Mouse (Mus musculus) myocyte (in vitro differentiated cells): ENCODE measurements around the gene Rab25. TPM values are rescaled to one million over a fixed set of nuclear protein-coding genes. Genes with fewer than 3 reads are reported as not detected.
A peak's percentile ranks its signal among the peaks of the same experiment; 100 is the strongest.

ENCODE experiments used
- H3K27me3 ChIP-seq: one replicate; pipeline ENCODE4 v1.6.1; 2011; ENCODE audit not compliant: control insufficient read depth, insufficient read depth, insufficient read length
- H3K36me3 ChIP-seq: one replicate; pipeline ENCODE4 v1.6.1; 2011; ENCODE audit not compliant: control insufficient read depth, insufficient read depth
- H3K4me2 ChIP-seq: one replicate; pipeline ENCODE4 v1.6.1; 2011; ENCODE audit warnings: low read depth, control low read depth
- H3K4me3 ChIP-seq: one replicate; pipeline ENCODE4 v1.5.1; 2011; ENCODE audit warnings: mild to moderate bottlenecking, control low read depth, moderate library complexity
- H3K79me2 ChIP-seq: one replicate; pipeline ENCODE4 v1.6.1; 2011; ENCODE audit not compliant: control insufficient read depth, insufficient read depth
- H3ac ChIP-seq: one replicate; pipeline ENCODE4 v1.6.1; 2011; ENCODE audit not compliant: control insufficient read depth, insufficient read length
- CEBPB ChIP-seq: IDR thresholded peaks from 2 replicates; pipeline ENCODE4 v1.6.1; 2011; ENCODE audit warnings: mild to moderate bottlenecking, moderate library complexity; ENCODE audit not compliant: poor library complexity, insufficient read depth, severe bottlenecking
- E2F4 ChIP-seq: IDR thresholded peaks from one replicate; pipeline ENCODE4 v1.6.1; 2011; ENCODE audit warnings: mild to moderate bottlenecking, control low read depth, moderate library complexity; ENCODE audit not compliant: insufficient read depth
- MAX ChIP-seq: IDR thresholded peaks from one replicate; pipeline ENCODE4 v1.6.1; 2011; ENCODE audit warnings: low read depth, mild to moderate bottlenecking, control low read depth
- MYOD1 ChIP-seq, 3 experiments: IDR thresholded peaks; one replicate each; pipeline ENCODE4 v1.6.1; 2011; ENCODE audit warnings: control low read depth in 2 of 3, low read depth in 2 of 3, mild to moderate bottlenecking in 2 of 3, moderate library complexity in 1 of 3; ENCODE audit not compliant: insufficient read length in 2 of 3, control insufficient read depth in 1 of 3
- MYOG ChIP-seq, 3 experiments: IDR thresholded peaks; one replicate each; pipeline ENCODE4 v1.6.1; 2011; ENCODE audit warnings: control low read depth in 2 of 3, low read depth in 2 of 3, mild to moderate bottlenecking in 2 of 3; ENCODE audit not compliant: insufficient read length in 2 of 3, control insufficient read depth in 1 of 3, insufficient read depth in 1 of 3
- POLR2A ChIP-seq: IDR thresholded peaks from one replicate; pipeline ENCODE4 v1.6.1; 2011; ENCODE audit warnings: low read depth, mild to moderate bottlenecking, control low read depth, moderate library complexity; ENCODE audit not compliant: insufficient read length
- POLR2AphosphoS2 ChIP-seq: IDR thresholded peaks from one replicate; pipeline ENCODE4 v1.6.1; 2011; ENCODE audit warnings: low read depth, control low read depth; ENCODE audit not compliant: insufficient read length
- REST ChIP-seq: IDR thresholded peaks from one replicate; pipeline ENCODE4 v1.6.1; 2011; ENCODE audit warnings: mild to moderate bottlenecking, control low read depth, moderate library complexity; ENCODE audit not compliant: insufficient read depth, insufficient read length
- SRF ChIP-seq: IDR thresholded peaks from one replicate; pipeline ENCODE4 v1.6.1; 2011; ENCODE audit warnings: low read depth; ENCODE audit not compliant: control insufficient read depth, insufficient read length
- TCF12 ChIP-seq: IDR thresholded peaks from one replicate; pipeline ENCODE4 v1.6.1; 2011; ENCODE audit warnings: mild to moderate bottlenecking, control low read depth; ENCODE audit not compliant: poor library complexity, insufficient read depth, severe bottlenecking
- TCF3 ChIP-seq: IDR thresholded peaks from one replicate; pipeline ENCODE4 v1.6.1; 2011; ENCODE audit warnings: low read depth, control low read depth; ENCODE audit not compliant: insufficient read length
- USF1 ChIP-seq: IDR thresholded peaks from one replicate; pipeline ENCODE4 v1.6.1; 2011; ENCODE audit warnings: low read depth, mild to moderate bottlenecking, control low read depth, moderate library complexity
- polyA plus RNA-seq: library from polyadenylated mRNA; unstranded; fragments of >200 nt; fragmentation: generic; extraction: Trizol; gene quantifications from one replicate; pipeline ENCODE4 v1.2.1, GENCODE M21; 2012; ENCODE audit warnings: missing spikeins

Rab25 gene
- polyA plus RNA-seq, 1 experiment = 0.13 TPM

DNA sequence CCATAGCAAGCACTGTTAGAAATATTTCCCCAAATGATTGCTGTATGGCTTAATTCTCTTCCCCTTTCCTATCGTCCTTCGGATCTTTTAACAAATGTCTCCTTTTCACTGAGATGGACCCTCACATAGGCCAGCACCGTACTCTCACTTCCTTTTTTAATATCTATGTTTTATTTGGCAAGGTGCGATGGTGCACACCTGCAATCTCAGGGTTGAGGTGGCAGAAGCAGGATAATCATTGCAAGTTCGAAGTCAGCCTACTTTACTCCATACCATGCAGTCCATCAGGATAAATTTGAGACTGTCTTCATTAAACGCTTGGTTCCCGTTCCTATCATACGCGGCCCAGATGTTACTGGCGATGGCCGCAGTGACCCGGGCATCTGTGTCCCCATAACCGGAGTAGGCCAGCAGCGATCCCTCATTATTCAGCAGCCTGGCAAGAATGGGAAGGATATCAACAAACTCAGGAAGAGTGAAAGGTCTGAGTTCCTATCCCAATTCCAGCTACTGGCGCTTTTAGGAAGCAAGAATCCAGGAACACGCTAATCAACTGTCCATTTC, 4.1 kb upstream of the Rab25 start:
- Histone ChIP-seq H3K79me2 (peaks cover 37% of the 10 kb centered on the region), H3K27me3 (no peaks in the 10 kb centered on the region), H3K36me3 (peaks cover 4% of the 10 kb centered on the region), H3ac (peak overlapping the region; percentile 67), H3K4me2 (peak overlapping the region; percentile 87), H3K4me3 (peak overlapping the region; percentile 85)
- TF ChIP-seq SRF = no peak
- TF ChIP-seq TCF3 = no peak

DNA sequence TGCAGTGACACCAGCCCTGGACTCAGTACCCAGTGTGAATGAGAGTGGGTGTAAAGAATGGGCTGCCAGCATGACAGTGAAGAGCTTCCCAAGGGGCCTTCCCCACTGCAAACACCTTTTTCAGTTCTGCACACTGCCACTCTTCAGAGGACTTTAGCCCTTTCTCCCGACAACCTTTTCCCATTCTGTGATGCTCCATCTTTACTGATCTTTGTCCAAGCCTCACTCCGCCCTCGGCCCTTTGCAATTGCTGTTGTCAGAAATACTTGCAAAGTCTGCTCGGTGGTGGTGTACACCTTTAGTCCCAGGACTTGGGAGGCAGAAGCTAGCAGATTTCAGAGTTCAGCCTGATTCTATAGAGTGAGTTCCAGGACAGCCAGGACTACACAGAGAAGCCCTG, 3.5 kb upstream of the Rab25 start:
- Histone ChIP-seq H3K27me3 (no peaks in the 10 kb centered on the region), H3K79me2 (peaks cover 33% of the 10 kb centered on the region), H3K36me3 (no peaks in the 10 kb centered on the region), H3ac (no peak overlapping the region), H3K4me2 (peak overlapping the region; percentile 87), H3K4me3 (peak overlapping the region; percentile 85)
- TF ChIP-seq MYOG (IDR thresholded peaks at IDR 0.05; ENCODE audit: control insufficient read depth in 1 of 3, insufficient read depth in 1 of 3, insufficient read length in 2 of 3, low read depth in 2 of 3) = no peak
- no peak for TF ChIP-seq E2F4
- TF ChIP-seq POLR2A = no peak
- no peak for TF ChIP-seq USF1
- TF ChIP-seq SRF = no peak
- TF ChIP-seq POLR2AphosphoS2 = no peak
- TF ChIP-seq REST = no peak
- no peak for TF ChIP-seq CEBPB
- TF ChIP-seq TCF3 = no peak
- TF ChIP-seq TCF12 = no peak
- no peak for TF ChIP-seq MYOD1 (IDR thresholded peaks at IDR 0.05; ENCODE audit: control insufficient read depth in 1 of 3, insufficient read length in 2 of 3, low read depth in 2 of 3)
- TF ChIP-seq MAX = no peak

DNA sequence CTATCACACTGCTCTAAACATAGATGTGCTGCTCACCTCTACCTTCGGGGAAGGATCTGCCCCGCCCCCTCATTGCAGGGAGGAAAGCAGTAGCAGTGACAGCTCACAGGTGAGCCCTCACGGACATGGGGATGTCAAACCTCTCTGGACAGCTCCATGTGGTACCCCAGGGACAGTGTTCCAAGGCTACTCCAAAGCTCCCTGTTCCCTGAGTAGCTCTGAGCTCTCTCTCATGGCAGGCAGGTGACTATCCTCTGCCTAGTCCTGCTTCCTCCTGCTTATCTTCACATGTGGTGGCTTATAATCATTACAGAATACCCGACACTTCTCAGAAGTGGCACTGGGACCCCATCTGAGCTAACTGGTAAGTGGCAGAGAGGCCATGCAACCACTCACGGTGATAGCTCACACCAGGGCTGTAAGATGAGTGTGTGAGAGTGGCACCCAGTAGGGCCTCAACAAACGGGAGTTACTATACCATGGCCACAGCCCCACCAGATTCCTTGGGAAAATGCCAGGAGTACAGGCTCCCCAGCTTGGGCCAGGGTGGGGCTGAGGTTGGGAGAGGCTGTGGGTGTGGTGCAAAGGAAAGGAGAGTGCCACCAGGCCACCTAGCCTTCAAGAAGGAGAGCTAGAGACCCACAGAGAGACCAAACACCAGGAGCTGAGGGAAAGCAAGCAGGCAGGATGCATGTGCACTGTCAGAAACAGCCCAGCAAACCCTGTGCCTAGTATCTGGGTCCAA, 1.3 kb downstream of the Rab25 start:
- TF ChIP-seq POLR2A (no peak), CEBPB (no peak), REST (no peak), MYOD1 (IDR thresholded peaks at IDR 0.05; ENCODE audit: control insufficient read depth in 1 of 3, insufficient read length in 2 of 3, low read depth in 2 of 3) (no peak), SRF (no peak), POLR2AphosphoS2 (no peak), TCF12 (no peak), E2F4 (no peak), MAX (no peak)
- Histone ChIP-seq H3K36me3 (no peaks in the 10 kb centered on the region), H3K79me2 (peaks cover 7% of the 10 kb centered on the region), H3K4me3 (no peak overlapping the region), H3ac (no peak overlapping the region), H3K4me2 (no peak overlapping the region), H3K27me3 (no peaks in the 10 kb centered on the region)

DNA sequence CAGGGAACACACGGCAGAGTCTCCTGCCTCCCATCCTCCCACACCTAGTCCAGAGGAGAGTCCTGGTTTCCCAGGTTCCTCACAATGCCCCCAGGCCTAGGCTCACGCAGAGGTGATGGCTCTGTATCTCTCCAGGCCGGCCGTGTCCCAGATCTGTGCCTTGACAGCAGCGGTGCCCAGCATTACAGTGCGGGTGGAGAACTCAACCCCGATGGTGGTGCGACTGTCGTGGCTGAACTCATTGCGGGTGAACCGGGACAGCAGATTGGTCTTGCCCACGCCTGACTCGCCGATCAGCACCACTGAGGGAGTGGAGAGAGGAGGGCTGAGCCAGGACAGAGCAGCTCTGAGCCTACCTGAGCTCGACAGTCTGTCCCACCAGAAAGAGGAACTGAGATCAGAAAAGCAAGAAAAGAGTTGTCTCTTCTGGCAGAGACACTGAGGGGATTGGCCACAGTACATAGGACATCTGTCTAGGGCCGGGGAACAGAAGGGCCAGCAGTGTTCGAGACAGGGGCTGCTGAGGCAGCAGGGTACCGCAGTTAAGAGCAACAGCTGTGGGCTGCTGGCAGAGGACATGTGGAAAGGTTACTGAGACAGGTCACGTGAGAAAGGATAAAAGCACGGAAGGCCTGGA, 3.0 kb downstream of the Rab25 start:
- no peak overlapping the region for H3K4me2 ChIP-seq
- H3K79me2 ChIP-seq = no peaks in the 10 kb centered on the region
- no peaks in the 10 kb centered on the region for H3K36me3 ChIP-seq
- H3K4me3 ChIP-seq = no peak overlapping the region
- no peaks in the 10 kb centered on the region for H3K27me3 ChIP-seq
- no peak overlapping the region for H3ac ChIP-seq
- TF ChIP-seq TCF3 (no peak), TCF12 (no peak), POLR2A (no peak)

DNA sequence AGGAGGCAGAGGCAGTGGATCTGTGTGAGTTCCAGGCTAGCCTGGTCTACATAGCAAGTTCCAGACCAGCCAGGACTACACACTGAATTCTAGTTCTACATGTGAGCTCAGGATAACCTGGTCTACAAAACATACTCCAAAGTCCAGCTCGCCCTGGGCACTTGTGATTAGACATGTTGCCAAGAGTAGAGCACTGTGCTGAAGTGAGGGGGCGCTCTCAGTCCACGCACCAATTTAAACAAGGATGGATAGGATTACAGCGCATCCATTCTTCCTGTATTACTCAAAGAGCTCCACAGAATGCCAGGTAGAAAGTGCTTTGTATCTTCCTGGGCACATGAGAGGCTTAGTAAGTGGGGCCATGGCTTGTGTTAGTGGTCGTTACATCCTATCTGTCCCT, 3.6 kb downstream of the Rab25 start:
- Histone ChIP-seq H3ac (no peak overlapping the region), H3K27me3 (no peaks in the 10 kb centered on the region), H3K36me3 (no peaks in the 10 kb centered on the region), H3K79me2 (no peaks in the 10 kb centered on the region), H3K4me3 (no peak overlapping the region), H3K4me2 (no peak overlapping the region)
- no peak for TF ChIP-seq MYOD1 (IDR thresholded peaks at IDR 0.05; ENCODE audit: control insufficient read depth in 1 of 3, insufficient read length in 2 of 3, low read depth in 2 of 3)
